12 mouse cellular contexts compared by ENCODE assay signal in the genomic region with DNA sequence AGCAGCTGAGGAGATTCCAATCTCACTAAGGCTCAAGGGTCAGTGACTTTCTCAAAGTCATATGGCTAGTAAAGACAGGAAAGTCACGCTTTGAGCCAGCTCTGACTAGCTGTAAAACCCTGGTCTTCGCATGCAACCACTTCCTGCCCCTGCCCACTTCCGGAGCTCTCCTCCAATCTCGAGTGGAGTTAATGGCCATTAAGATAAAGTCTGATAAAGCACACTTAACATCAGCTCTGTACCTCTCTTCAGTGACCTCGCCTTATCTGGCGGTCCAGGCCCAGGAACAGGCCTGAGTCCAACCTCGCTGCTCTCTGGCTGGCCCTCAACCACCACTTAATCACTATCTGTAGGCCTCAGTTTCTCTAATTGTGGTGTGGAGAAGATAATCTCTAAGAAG. TPM values are rescaled to one million over a fixed set of nuclear protein-coding genes. Genes with fewer than 3 reads are reported as not detected.
DNase-seq lines count a peak whose midpoint lies in the region; ATAC-seq and TF ChIP-seq lines count a peak whose summit lies in the region.
"Had no signal": no experiment of that assay in that cellular context is flagged by ENCODE, and none has a peak within 500 bp of the region (broad histone marks: within the 10 kb centered on the region; RNA-seq: fewer than 3 reads in every experiment).

No protein-coding gene starts in this region.

- H3K36me3 ChIP-seq in lung, embryonic 16.5 days (ENCODE audit: control insufficient read depth, insufficient read depth, low read length): no peaks in the 10 kb centered on the region
- no peaks in the 10 kb centered on the region for H3K36me3 ChIP-seq in stomach, postnatal 0 days (ENCODE audit: control insufficient read depth, insufficient read depth, low read length)
- no peaks in the 10 kb centered on the region for H3K36me3 ChIP-seq in midbrain, embryonic 16.5 days (ENCODE audit: control insufficient read depth, insufficient read depth, low read length)

- no peak overlapping the region for H3K4me3 ChIP-seq in lung, embryonic 16.5 days (ENCODE audit: low read length)
- no peak overlapping the region for H3K4me3 ChIP-seq in stomach, postnatal 0 days (ENCODE audit: low read depth, low read length)
- H3K4me3 ChIP-seq in midbrain, embryonic 16.5 days (ENCODE audit: low read depth, low read length): no peak overlapping the region
- H3K4me3 ChIP-seq: forebrain, embryonic 13.5 days had no signal

- peak overlapping the region; percentile 39; the same call in 1 of the 2 replicates for H3K9ac ChIP-seq in lung, embryonic 16.5 days (ENCODE audit: low read length)
- H3K9ac ChIP-seq in stomach, postnatal 0 days (ENCODE audit: low read length): no peak overlapping the region
- H3K9ac ChIP-seq in midbrain, embryonic 16.5 days (ENCODE audit: low read depth, low read length): no peak overlapping the region
- H3K9ac ChIP-seq: forebrain, embryonic 13.5 days had no signal

- DNase-seq in kidney, adult 11 months: peak; percentile 68
- no peak for DNase-seq in kidney, postnatal 10 days
- peak; percentile 34 for DNase-seq in kidney, adult 18-20 months
- no peak for DNase-seq in stomach, postnatal 0 days (ENCODE audit: low spot score)
- no peak for DNase-seq in right cerebral cortex, postnatal 10 days (ENCODE audit: low spot score in 2 of 2)
- DNase-seq in adrenal gland, postnatal 14 days: no peak
- DNase-seq: cerebellum, postnatal 36 days; thymus, postnatal 4 days had no signal

- TF ChIP-seq CTCF in stomach, postnatal 0 days (IDR thresholded peaks at IDR 0.05; ENCODE audit: low read depth): no peak

- H3K9me3 ChIP-seq in lung, embryonic 16.5 days (ENCODE audit: control insufficient read depth, low read length): no peaks in the 10 kb centered on the region
- H3K9me3 ChIP-seq in stomach, postnatal 0 days (ENCODE audit: control insufficient read depth, low read length): no peaks in the 10 kb centered on the region
- H3K9me3 ChIP-seq in midbrain, embryonic 16.5 days (replicated peaks; ENCODE audit: control insufficient read depth, low read length, poor library complexity, severe bottlenecking): no peaks in the 10 kb centered on the region
- H3K9me3 ChIP-seq: forebrain, embryonic 13.5 days had no signal

- no peak for ATAC-seq in lung, embryonic 16.5 days (ENCODE audit: low read depth)
- no peak for ATAC-seq in stomach, postnatal 0 days (ENCODE audit: low FRiP score, low TSS enrichment)
- ATAC-seq in midbrain, embryonic 16.5 days: no peak
- ATAC-seq: forebrain, embryonic 13.5 days had no signal

- 21% methylated on average over 7 of the region's 7 CpGs for WGBS in lung, embryonic 16.5 days
- WGBS in stomach, postnatal 0 days: 42% methylated on average over 7 of the region's 7 CpGs
- WGBS in midbrain, embryonic 16.5 days: 87% methylated on average over 7 of the region's 7 CpGs

- TF ChIP-seq EP300 in stomach, postnatal 0 days (optimal IDR thresholded peaks at IDR 0.05): no peak

- H3K27me3 ChIP-seq in lung, embryonic 16.5 days (ENCODE audit: control insufficient read depth, insufficient read depth, low read depth, low read length): no peaks in the 10 kb centered on the region
- H3K27me3 ChIP-seq in stomach, postnatal 0 days (ENCODE audit: control insufficient read depth, insufficient read depth, low read length): no peaks in the 10 kb centered on the region
- no peaks in the 10 kb centered on the region for H3K27me3 ChIP-seq in midbrain, embryonic 16.5 days (ENCODE audit: control insufficient read depth, insufficient read depth, low read depth, low read length)
- H3K27me3 ChIP-seq: forebrain, embryonic 13.5 days had no signal

- H3K4me1 ChIP-seq in lung, embryonic 16.5 days (replicated peaks; ENCODE audit: control insufficient read depth, insufficient read depth, low read length): peaks cover 61% of the 10 kb centered on the region
- peaks cover 15% of the 10 kb centered on the region; the same call in 1 of the 2 replicates for H3K4me1 ChIP-seq in stomach, postnatal 0 days (replicated peaks; ENCODE audit: control insufficient read depth, insufficient read depth)
- peaks cover 11% of the 10 kb centered on the region for H3K4me1 ChIP-seq in midbrain, embryonic 16.5 days (ENCODE audit: control insufficient read depth, insufficient read depth, low read length)

- H3K4me2 ChIP-seq in lung, embryonic 16.5 days (ENCODE audit: low read depth, low read length): no peak overlapping the region
- H3K4me2 ChIP-seq in stomach, postnatal 0 days (replicated peaks; ENCODE audit: low read depth): no peak overlapping the region
- no peak overlapping the region for H3K4me2 ChIP-seq in midbrain, embryonic 16.5 days (ENCODE audit: low read length)
- H3K4me2 ChIP-seq: forebrain, embryonic 13.5 days had no signal

- 0 out of 2 replicates have a peak overlapping the region, but pooled peaks have one; percentile 50 for H3K27ac ChIP-seq in lung, embryonic 16.5 days (ENCODE audit: low read length)
- H3K27ac ChIP-seq in stomach, postnatal 0 days (replicated peaks): peak overlapping the region; percentile 40; the same call in 1 of the 2 replicates
- H3K27ac ChIP-seq in midbrain, embryonic 16.5 days (ENCODE audit: low read length): no peak overlapping the region
- H3K27ac ChIP-seq: forebrain, embryonic 13.5 days had no signal

RNA-seq across cellular contexts. Expression of a gene that starts 26.7 kb away (rescaled TPM):
- 3.4 and 3.8 TPM in 2 replicates for polyA plus RNA-seq in lung, embryonic 16.5 days (2015; fragmentation: Nextera tagmentation; extraction: Ambion mirVana)
- 9.6 and 10.3 TPM in 2 replicates for polyA plus RNA-seq in stomach, postnatal 0 days (2015; fragmentation: Nextera tagmentation; extraction: Ambion mirVana)
- polyA plus RNA-seq in midbrain, embryonic 16.5 days (2015; fragmentation: Nextera tagmentation; extraction: Ambion mirVana): 6.7 and 8.2 TPM in 2 replicates
- total RNA-seq in adrenal gland, postnatal 14 days (2021): 14.5 and 16.5 TPM in 2 replicates

RNA-seq across cellular contexts. Expression of a gene that starts 44.9 kb away (rescaled TPM):
- 58.5 and 61.2 TPM in 2 replicates for polyA plus RNA-seq in lung, embryonic 16.5 days (2015; fragmentation: Nextera tagmentation; extraction: Ambion mirVana)
- polyA plus RNA-seq in stomach, postnatal 0 days (2015; fragmentation: Nextera tagmentation; extraction: Ambion mirVana): 41.3 and 44.2 TPM in 2 replicates
- 111 and 116 TPM in 2 replicates for polyA plus RNA-seq in midbrain, embryonic 16.5 days (2015; fragmentation: Nextera tagmentation; extraction: Ambion mirVana)
- total RNA-seq in adrenal gland, postnatal 14 days (2021): 72.1 and 85.5 TPM in 2 replicates

RNA-seq across cellular contexts. Expression of a gene that starts 45.0 kb away (rescaled TPM):
- polyA plus RNA-seq in lung, embryonic 16.5 days (2015; fragmentation: Nextera tagmentation; extraction: Ambion mirVana): 15.4 and 15.8 TPM in 2 replicates
- polyA plus RNA-seq in stomach, postnatal 0 days (2015; fragmentation: Nextera tagmentation; extraction: Ambion mirVana): 3.7 and 4.5 TPM in 2 replicates
- polyA plus RNA-seq in midbrain, embryonic 16.5 days (2015; fragmentation: Nextera tagmentation; extraction: Ambion mirVana): 27.0 and 28.0 TPM in 2 replicates
- 24.5 and 30.0 TPM in 2 replicates for total RNA-seq in adrenal gland, postnatal 14 days (2021)

RNA-seq across cellular contexts. Expression of a gene that starts 52.9 kb away (rescaled TPM):
- polyA plus RNA-seq in lung, embryonic 16.5 days (2015; fragmentation: Nextera tagmentation; extraction: Ambion mirVana): 0.50 and 0.75 TPM in 2 replicates
- polyA plus RNA-seq in stomach, postnatal 0 days (2015; fragmentation: Nextera tagmentation; extraction: Ambion mirVana): 2.9 and 3.2 TPM in 2 replicates
- polyA plus RNA-seq in midbrain, embryonic 16.5 days (2015; fragmentation: Nextera tagmentation; extraction: Ambion mirVana): 0.63 and 0.85 TPM in 2 replicates
- total RNA-seq in adrenal gland, postnatal 14 days (2021): 1.7 and 2.5 TPM in 2 replicates
- total RNA-seq: liver, adult 2 months had no signal

Comparison
In these comparisons a context has a peak if more than half of its experiments do, and no peak if none do; other contexts are left out.
1. DNase-seq: peak in kidney, adult 11 months (single experiment) and kidney, adult 18-20 months (single experiment); none in kidney, postnatal 10 days (single experiment), stomach, postnatal 0 days (single experiment), right cerebral cortex, postnatal 10 days (0 of 2) and adrenal gland, postnatal 14 days (single experiment).